Comparison of ENCODE assay signal across 9 mouse cellular contexts in the genomic region with DNA sequence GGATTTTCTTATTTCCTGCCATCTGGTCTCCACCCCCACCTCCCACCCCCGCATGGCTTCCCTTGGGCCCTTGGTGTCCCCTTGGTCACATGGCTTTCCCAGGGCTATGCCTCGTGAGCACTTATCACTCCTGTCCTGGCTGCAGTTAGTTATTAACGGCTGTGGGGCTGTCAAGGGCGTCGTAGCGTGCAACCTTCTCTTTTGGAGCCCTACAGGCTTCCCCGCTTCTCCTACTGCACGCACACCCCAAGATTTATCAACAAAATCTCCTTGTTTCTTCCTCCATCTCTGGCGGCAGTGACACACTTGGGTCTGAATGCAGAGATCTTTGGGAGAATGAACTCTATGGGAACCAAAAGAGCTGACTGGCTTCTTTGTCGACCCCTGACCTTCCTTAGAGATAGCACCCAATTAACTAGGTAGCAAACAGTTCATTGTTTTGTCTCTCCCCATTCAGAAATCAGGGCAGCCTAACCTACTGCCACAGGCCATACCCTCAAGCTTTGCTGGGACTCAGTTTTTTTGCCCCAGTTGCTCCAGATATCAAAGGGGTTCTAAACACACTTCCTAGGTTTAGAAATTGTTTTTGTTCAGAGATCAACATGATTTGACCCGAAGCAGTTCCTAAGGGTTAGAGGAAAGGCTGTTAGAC. TPM values are rescaled to one million over a fixed set of nuclear protein-coding genes. Genes with fewer than 3 reads are reported as not detected.
DNase-seq lines count a peak whose midpoint lies in the region; ATAC-seq and TF ChIP-seq lines count a peak whose summit lies in the region.
"Had no signal": no experiment of that assay in that cellular context is flagged by ENCODE, and none has a peak within 500 bp of the region (broad histone marks: within the 10 kb centered on the region; RNA-seq: fewer than 3 reads in every experiment).

No protein-coding gene starts in this region.

- TF ChIP-seq CTCF in lung, adult 2 months (IDR thresholded peaks at IDR 0.05; ENCODE audit: insufficient read depth, low read length) = no peak
- no peak for TF ChIP-seq CTCF in thymus, adult 2 months (IDR thresholded peaks at IDR 0.05; ENCODE audit: borderline replicate concordance, control insufficient read depth, extremely low read depth, insufficient read depth, low read length, poor library complexity)

- ATAC-seq in lung, embryonic 16.5 days (ENCODE audit: low read depth) = peak; percentile 69
- peak; percentile 65 for ATAC-seq in heart, embryonic 12.5 days (ENCODE audit: insufficient number of reproducible peaks, low FRiP score)
- ATAC-seq in kidney, embryonic 16.5 days (ENCODE audit: low FRiP score, low TSS enrichment) = peak; percentile 85

- no peaks in the 10 kb centered on the region for H3K36me3 ChIP-seq in lung, embryonic 16.5 days (ENCODE audit: control insufficient read depth, insufficient read depth, low read length)
- H3K36me3 ChIP-seq in heart, embryonic 12.5 days = peaks cover 11% of the 10 kb centered on the region
- peaks cover 7% of the 10 kb centered on the region for H3K36me3 ChIP-seq in kidney, embryonic 16.5 days (ENCODE audit: insufficient read depth, low read length)
- no peaks in the 10 kb centered on the region for H3K36me3 ChIP-seq in thymus, adult 2 months (ENCODE audit: control insufficient read depth, insufficient read depth, low read length)

- 0 out of 2 replicates have a peak overlapping the region, but pooled peaks have one; percentile 15 for H3K4me2 ChIP-seq in lung, embryonic 16.5 days (ENCODE audit: low read depth, low read length)
- peak overlapping the region; percentile 35; the same call in 1 of the 2 replicates for H3K4me2 ChIP-seq in heart, embryonic 12.5 days
- H3K4me2 ChIP-seq in kidney, embryonic 16.5 days (replicated peaks; ENCODE audit: low read depth, low read length) = peak overlapping the region; percentile 9; the same call in 1 of the 2 replicates

- H3K9me3 ChIP-seq in lung, embryonic 16.5 days (ENCODE audit: control insufficient read depth, low read length) = no peaks in the 10 kb centered on the region
- no peaks in the 10 kb centered on the region for H3K9me3 ChIP-seq in heart, embryonic 12.5 days (replicated peaks)
- H3K9me3 ChIP-seq in kidney, embryonic 16.5 days (ENCODE audit: low read length) = no peaks in the 10 kb centered on the region

- H3K27me3 ChIP-seq in lung, embryonic 16.5 days (ENCODE audit: control insufficient read depth, insufficient read depth, low read depth, low read length) = no peaks in the 10 kb centered on the region
- H3K27me3 ChIP-seq in heart, embryonic 12.5 days (replicated peaks) = no peaks in the 10 kb centered on the region
- H3K27me3 ChIP-seq in kidney, embryonic 16.5 days (ENCODE audit: insufficient read depth, low read length) = no peaks in the 10 kb centered on the region
- H3K27me3 ChIP-seq in thymus, adult 2 months (ENCODE audit: control insufficient read depth, insufficient read depth, low read length) = no peaks in the 10 kb centered on the region

- WGBS in lung, embryonic 16.5 days = 13% methylated on average over 11 of the region's 11 CpGs
- WGBS in lung, adult 2 months = 16% methylated on average over 11 of the region's 11 CpGs
- 11% methylated on average over 11 of the region's 11 CpGs for WGBS in heart, embryonic 12.5 days
- 11% methylated on average over 11 of the region's 11 CpGs for WGBS in kidney, embryonic 16.5 days
- WGBS in thymus, adult 2 months = 43% methylated on average over 11 of the region's 11 CpGs

- no peak overlapping the region for H3K4me3 ChIP-seq in lung, embryonic 16.5 days (ENCODE audit: low read length)
- H3K4me3 ChIP-seq in lung, adult 2 months (replicated peaks; ENCODE audit: extremely low read depth, low read depth, low read length) = no peak overlapping the region
- no peak overlapping the region for H3K4me3 ChIP-seq in heart, embryonic 12.5 days
- no peak overlapping the region for H3K4me3 ChIP-seq in kidney, embryonic 16.5 days (ENCODE audit: low read length)
- no peak overlapping the region for H3K4me3 ChIP-seq in thymus, adult 2 months (ENCODE audit: control insufficient read depth, insufficient read depth, low read length)

- DNase-seq in lung, adult 2 months = no peak
- peak; percentile 50 for DNase-seq in retina, postnatal 1 day
- DNase-seq in left cerebral cortex, postnatal 10 days (ENCODE audit: extremely low spot score in 1 of 2, low spot score in 2 of 2) = no peak
- DNase-seq in thymus, adult 2 months = no peak
- DNase-seq in spleen, postnatal 14 days (ENCODE audit: low spot score in 2 of 2) = no peak
- DNase-seq: right cerebral cortex, adult 18-20 months had no signal

- peak overlapping the region; percentile 81 for H3K27ac ChIP-seq in lung, embryonic 16.5 days (ENCODE audit: low read length)
- H3K27ac ChIP-seq in heart, embryonic 12.5 days (ENCODE audit: poor library complexity, severe bottlenecking) = peak overlapping the region; percentile 87
- peak overlapping the region; percentile 93 for H3K27ac ChIP-seq in kidney, embryonic 16.5 days (ENCODE audit: low read length)
- H3K27ac ChIP-seq in thymus, adult 2 months (ENCODE audit: control insufficient read depth, insufficient read depth, low read length) = no peak overlapping the region

- intact Hi-C loops in left cerebral cortex, postnatal 10 days (cut with DNase I) = no loop called here

- 0 out of 2 replicates have a peak overlapping the region, but pooled peaks have one; percentile 6 for H3K9ac ChIP-seq in lung, embryonic 16.5 days (ENCODE audit: low read length)
- H3K9ac ChIP-seq in heart, embryonic 12.5 days = no peak overlapping the region
- H3K9ac ChIP-seq in kidney, embryonic 16.5 days (replicated peaks; ENCODE audit: low read length) = no peak overlapping the region; the same call in 1 of the 2 replicates

- H3K4me1 ChIP-seq in lung, embryonic 16.5 days (replicated peaks; ENCODE audit: control insufficient read depth, insufficient read depth, low read length) = peaks cover 21% of the 10 kb centered on the region
- peaks cover 18% of the 10 kb centered on the region for H3K4me1 ChIP-seq in lung, adult 2 months (ENCODE audit: control insufficient read depth, insufficient read depth, low read length)
- peaks cover 67% of the 10 kb centered on the region for H3K4me1 ChIP-seq in heart, embryonic 12.5 days (replicated peaks)
- peaks cover 52% of the 10 kb centered on the region for H3K4me1 ChIP-seq in kidney, embryonic 16.5 days (ENCODE audit: insufficient read depth, low read length)
- H3K4me1 ChIP-seq in thymus, adult 2 months (replicated peaks; ENCODE audit: control insufficient read depth, insufficient read depth, low read length) = no peaks in the 10 kb centered on the region

- no peak for TF ChIP-seq POLR2A in lung, adult 2 months (IDR thresholded peaks at IDR 0.05; ENCODE audit: borderline replicate concordance, extremely low read depth, low read depth, low read length)
- no peak for TF ChIP-seq POLR2A in thymus, adult 2 months (IDR thresholded peaks at IDR 0.05; ENCODE audit: control insufficient read depth, extremely low read depth, insufficient read depth, low read length, poor library complexity)

RNA-seq across cellular contexts. Expression of a gene that starts 48.3 kb away (rescaled TPM):
- 43.6 and 45.4 TPM in 2 replicates for polyA plus RNA-seq in lung, embryonic 16.5 days (2015; fragmentation: Nextera tagmentation; extraction: Ambion mirVana)
- 3.2 and 3.7 TPM in 2 replicates for polyA plus RNA-seq in lung, adult 2 months (2012; rRNA removed)
- polyA plus RNA-seq in heart, embryonic 12.5 days (2016; fragmentation: Nextera tagmentation; extraction: Ambion mirVana) = 30.5 and 33.0 TPM in 2 replicates
- polyA plus RNA-seq in kidney, embryonic 16.5 days (2015; fragmentation: Nextera tagmentation; extraction: Ambion mirVana) = 58.1 and 63.0 TPM in 2 replicates
- 10 to 100 TPM; 13.0 to 16.3 TPM for total RNA-seq in left cerebral cortex, postnatal 10 days (2021)
- polyA plus RNA-seq in thymus, adult 2 months (2012; rRNA removed) = 3.6 and 4.0 TPM in 2 replicates
